Mouse (Mus musculus) cerebellum, adult 11-12 months (tissue): ENCODE measurements around the gene Kcnk13.

Experiments
- DNase-seq: peaks from one replicate; pipeline ENCODE4 v3.0.0; 2022

The Kcnk13 gene

DNA sequence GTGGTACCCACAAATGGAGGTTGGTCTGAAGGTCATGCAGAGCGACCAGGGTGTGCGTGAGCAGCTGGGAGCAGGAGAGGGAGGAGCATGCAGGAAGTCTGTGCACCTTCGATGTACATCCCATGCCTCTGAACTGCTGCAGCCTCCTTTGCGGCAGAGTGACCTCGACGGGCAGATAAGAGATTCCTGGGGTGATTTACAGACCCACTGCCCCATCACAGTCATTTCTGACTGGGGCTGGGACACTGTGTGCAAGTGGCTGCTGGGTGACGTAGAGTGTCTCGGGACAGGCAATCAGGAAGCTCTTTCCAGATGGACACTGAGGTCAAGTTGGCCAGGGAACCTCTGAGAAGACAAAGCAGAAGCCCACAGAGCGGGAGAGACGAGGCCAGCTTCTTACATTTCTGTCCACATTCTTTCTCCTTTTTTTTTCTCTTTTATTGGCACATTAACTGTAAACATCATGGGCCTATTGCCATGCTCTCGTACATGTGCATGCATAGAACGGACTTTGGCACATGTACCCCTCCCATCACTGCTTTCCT, 59.6 kb downstream of the Kcnk13 start:
- no peak for DNase-seq

GRCm38 (mm10) chr12:100025675-100026074, 61.4 kb downstream of the Kcnk13 start:
- DNase-seq = no peak

DNA sequence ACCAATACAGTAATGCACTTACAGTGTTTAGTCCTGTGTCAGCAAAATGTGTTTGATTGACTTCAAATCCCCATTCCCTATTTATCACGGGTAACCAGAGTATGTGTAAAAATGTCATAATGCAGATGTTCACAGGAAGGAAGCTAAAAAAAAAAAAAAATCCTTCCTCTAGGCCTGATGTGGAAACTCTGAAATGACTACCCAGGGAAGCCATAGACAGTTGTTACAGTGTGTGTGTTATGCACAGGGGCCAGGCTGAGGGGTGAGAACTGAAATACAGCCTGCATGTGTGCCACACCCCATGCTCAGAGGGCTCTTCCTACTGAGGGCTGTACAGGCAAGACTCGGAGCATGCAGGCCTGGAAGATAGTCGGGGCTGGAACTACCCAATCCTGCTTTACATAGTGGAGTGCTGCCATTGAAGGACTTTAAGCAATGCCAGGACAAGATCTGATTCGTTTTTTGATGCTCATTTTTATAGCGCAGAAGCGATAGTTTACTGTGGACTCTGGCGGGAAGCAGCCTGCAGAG, 62.5 kb downstream of the Kcnk13 start:
- DNase-seq = no peak

GRCm38 (mm10) chr12:100027281-100027680, 63.0 kb downstream of the Kcnk13 start:
- DNase-seq = no peak

GRCm38 (mm10) chr12:100031681-100032080, 67.4 kb downstream of the Kcnk13 start:
- DNase-seq = no peak

DNA sequence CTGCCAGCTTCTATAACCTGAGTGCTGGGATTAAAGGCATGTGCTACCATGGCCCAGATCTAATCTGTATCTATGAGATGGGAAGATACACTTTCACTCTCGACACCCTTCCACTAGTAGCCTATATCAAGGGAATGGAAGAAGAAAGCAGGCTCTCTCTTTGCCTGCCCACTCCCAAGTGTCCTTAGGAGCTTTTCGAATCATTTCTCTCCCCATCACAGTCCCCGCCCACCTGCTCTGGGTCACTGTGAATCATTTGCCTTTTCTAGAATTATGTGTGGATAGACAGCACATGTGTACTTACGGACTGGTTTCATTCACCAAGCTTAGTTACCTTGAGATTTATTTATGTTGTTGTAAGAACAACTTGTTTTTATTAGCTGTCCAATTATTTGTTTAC, 68.2 kb downstream of the Kcnk13 start:
- no peak for DNase-seq

DNA sequence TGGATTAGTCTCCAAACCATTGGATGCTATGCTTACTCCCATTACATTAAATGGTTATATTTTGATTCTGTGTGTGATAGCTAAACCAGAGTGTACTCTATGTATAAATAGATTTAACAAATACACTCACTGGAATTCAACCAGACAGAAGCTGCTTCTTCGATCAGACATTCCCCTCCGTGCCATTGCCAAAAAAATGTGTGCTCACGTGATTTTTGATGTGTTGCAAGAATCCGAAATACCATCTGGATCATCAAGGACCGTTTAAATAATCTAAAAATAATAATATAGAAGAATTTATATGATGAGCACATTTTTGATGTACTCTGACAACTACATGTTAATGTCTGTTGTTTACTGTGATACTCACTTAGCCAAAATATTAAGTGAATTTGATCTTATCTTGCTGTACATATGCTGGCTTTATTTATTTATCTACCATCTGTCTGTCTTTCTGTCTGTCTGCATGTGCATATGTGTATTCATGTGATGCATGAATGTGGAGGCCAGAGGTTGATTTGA, 74.5 kb downstream of the Kcnk13 start:
- no peak for DNase-seq

DNA sequence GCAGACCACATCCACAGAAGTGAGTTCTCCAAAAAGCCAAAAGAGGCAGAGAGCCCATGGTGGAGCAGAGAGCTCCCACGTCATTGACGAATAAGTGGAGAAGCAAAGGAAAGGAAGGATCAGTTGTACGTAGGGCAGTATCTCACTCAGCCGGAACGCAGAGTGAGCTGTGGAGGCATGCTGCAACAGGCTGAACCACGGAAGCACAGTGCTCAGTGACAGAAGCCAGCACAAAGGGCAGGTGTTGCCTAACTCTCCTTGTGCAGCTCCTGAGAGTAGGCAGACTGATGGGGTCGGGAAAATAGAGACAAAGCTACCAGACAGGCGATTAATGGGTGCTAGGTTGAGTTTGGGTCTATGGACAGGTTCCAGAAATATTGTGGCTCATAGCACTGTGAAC, 77.8 kb downstream of the Kcnk13 start:
- DNase-seq = no peak

DNA sequence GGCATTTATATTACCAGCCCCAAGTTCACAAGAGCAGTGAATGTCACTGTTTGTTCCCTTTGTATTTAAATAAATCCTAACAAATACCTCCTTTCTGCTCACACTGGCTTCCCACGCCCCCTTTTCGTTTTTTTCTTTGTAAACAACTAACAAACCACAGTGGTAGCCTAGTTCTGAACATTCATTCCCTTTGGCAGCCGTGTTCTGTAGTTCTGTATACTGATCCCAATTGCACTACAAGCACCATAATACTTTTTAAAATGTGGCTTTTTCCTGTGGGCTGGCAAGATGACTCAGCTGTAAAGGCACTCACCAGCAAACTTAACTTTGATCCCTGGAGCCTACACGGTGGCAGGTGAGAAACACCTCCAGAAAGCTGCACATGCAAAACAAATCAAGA, 80.4 kb downstream of the Kcnk13 start:
- no peak for DNase-seq

GRCm38 (mm10) chr12:100050552-100050951, 86.3 kb downstream of the Kcnk13 start:
- no peak for DNase-seq

DNA sequence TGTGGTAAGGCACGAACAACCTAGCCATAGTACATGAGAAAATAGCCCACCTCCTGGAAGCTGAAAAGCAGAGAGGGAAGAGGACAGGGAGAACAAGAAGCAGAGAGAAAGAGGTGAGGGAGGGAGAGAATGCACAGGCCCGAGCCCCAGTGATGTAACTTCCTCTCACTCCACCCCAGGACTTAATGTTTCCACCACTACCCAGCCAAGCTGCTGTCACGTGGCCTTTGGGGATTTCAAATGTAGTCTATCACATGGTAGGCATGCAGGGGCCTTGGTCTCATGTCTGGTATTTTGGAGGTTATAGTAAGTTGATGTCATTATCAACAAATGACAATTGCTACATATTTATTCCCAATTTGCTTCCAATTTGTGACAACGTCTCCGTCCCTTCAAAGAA, 89.3 kb downstream of the Kcnk13 start:
- no peak for DNase-seq

- no peak for DNase-seq
Observed at GRCm38 (mm10) chr12:100061071-100061470, 96.8 kb downstream of the Kcnk13 start.

DNA sequence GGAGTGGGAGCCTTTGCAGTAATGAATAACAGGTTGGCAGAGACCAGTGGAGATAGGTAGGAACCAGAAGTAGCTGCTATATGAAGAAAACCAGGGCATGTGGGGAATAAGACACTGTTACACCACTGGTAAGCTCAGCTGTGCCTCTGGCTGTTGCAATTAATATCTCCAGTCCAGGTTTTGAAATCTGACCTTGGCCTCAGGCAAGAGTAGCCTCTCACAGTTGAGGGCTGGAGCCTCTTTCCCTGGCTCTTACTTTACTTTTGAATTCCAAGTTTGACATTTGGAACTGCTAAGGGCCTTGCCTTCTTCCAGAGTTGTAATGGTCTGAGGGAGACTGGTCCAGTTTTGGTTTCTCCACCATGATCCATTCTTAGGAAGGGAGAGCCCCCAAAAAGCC, 97.5 kb downstream of the Kcnk13 start:
- DNase-seq = no peak

GRCm38 (mm10) chr12:100062584-100062983, 98.3 kb downstream of the Kcnk13 start:
- DNase-seq = no peak

- peak; percentile 13 for DNase-seq
Observed at GRCm38 (mm10) chr12:100065109-100065508, 100.8 kb downstream of the Kcnk13 start.

DNA sequence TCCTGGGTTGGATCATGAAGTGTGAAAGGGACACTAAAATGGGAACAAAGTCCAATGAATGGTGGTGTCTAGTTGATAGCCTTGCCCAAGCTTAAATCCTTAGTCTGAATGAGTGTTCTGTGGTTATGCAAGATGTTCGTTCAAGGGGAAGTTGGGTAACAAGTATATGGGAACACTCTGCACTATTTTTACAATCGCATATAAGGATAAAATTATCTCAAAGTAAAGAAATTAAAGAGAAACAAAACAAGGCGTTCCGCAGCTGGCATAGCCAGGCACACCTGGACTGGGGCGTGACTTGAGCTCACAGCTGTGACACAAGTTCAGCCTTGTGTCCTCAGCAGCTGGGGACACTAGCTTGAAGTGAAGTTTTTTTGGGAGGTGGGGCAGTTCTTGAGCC, 103.2 kb downstream of the Kcnk13 start:
- no peak for DNase-seq

DNA sequence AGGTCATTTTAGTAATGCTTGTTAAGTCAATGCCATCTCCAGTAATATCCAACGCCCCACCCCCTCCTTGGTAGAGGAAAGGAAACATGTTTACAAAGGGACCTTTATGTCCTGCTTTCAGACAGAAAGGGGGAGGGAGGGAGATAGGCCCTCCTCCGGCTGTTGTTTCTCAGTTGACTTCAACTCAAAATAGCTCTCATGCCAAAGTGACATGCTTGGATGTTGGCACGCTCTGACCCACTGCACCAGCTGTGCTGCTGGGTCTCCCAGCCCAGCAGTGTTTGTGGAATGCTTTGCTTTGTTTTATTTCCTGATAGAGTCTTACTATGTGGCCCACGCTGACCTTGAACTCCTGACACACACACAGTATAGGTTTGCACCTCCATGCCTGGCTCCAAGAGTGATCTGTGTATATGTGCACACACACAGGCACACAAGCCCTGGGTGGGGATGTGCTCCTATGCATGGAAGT, 108.9 kb downstream of the Kcnk13 start:
- peak; percentile 18 for DNase-seq

GRCm38 (mm10) chr12:100075715-100076114, 111.4 kb downstream of the Kcnk13 start:
- DNase-seq = no peak

DNA sequence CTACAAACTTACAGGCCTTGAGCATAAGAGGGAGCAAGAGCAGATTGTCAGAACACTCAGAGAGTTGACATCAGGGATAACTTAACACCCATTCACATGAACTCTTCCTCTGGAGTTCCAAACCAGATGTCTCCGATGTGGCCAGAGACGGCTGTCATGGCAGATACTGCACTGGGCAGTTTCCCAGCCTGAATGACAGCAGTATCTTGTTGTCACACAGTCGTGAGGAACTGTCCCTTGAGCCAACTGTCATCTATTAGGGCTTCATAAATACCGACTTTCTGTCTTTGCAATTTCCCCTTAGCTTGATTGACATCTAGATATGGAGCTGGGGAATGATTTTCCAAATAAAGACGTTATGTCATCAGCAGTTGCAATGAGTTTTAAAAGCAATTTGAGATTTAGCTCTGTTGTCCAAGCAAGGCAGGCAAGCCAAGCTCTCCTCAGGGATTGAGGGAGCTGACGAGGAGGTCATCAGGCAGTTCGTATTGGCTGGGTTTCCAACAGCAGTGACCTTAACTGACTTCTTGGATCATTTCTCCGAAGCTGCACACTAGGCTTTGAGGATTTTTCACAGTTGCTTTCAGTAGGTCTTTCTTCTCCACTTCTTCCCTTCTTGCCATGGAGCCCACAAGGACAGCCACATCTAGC, 115.5 kb downstream of the Kcnk13 start:
- DNase-seq = no peak

- no peak for DNase-seq
Observed at GRCm38 (mm10) chr12:100088026-100088425, 123.7 kb downstream of the Kcnk13 start.

GRCm38 (mm10) chr12:100089265-100089664, 125.0 kb downstream of the Kcnk13 start:
- no peak for DNase-seq

DNA sequence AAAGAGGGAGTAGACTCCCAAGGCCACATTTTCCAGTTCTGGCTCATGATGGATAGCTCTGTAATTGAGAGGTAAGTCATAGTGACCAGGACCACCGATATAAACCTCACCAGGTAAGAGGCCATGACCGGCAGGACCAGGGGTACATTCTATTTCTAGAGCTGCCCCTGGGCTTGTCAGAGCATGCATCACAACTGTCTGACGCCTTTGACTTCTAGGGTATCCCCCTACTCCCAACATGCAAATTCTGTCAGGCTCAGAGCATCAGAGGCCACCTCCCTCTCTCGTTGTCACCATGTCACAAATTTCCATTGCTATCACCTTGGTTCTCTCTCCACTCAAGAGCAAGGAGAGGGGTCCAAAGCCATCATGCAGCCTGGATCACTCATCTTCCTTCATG, 126.5 kb downstream of the Kcnk13 start:
- DNase-seq = no peak

- DNase-seq = no peak
Observed at GRCm38 (mm10) chr12:100093046-100093445, 128.7 kb downstream of the Kcnk13 start.

GRCm38 (mm10) chr12:100099971-100100706, 135.8 kb downstream of the Kcnk13 start:
- DNase-seq = no peak
